8 mouse cellular contexts compared by ENCODE assay signal in the genomic region with DNA sequence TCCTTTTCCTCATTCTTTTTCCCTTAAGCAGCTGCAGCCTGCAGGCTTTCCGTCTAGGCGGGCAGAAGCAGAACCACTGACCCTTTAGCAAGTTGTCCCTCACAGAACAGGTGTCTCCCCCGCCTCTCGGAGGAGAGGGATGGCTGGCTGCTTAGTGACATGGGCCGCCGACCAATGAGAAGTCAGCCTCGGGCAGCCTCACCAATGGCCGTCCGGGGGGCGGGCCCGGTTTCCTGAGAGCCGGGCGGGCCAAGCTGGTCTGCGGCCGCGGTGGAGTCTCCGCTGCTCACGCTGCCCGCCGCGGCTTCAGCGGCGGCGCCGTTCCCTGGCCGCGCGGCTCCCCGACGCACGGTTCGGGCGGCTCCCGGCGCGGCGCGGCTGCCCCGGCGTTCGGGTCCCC. TPM values are rescaled to one million over a fixed set of nuclear protein-coding genes. Genes with fewer than 3 reads are reported as not detected.
DNase-seq lines count a peak whose midpoint lies in the region; ATAC-seq and TF ChIP-seq lines count a peak whose summit lies in the region.

Tspan33 (plus strand) TSS at position 270 of the 400 bp plus-strand sequence.

- H3K4me1 ChIP-seq in hindbrain, embryonic 11.5 days (replicated peaks; ENCODE audit: control insufficient read depth, insufficient read depth, low read length): no peaks in the 10 kb centered on the region
- no peaks in the 10 kb centered on the region for H3K4me1 ChIP-seq in lung, postnatal 0 days (ENCODE audit: insufficient read depth, low read depth, low read length)

- peak; percentile 98 for ATAC-seq in hindbrain, embryonic 11.5 days (ENCODE audit: low FRiP score)
- ATAC-seq in lung, postnatal 0 days: peak; percentile 100

- H3K4me2 ChIP-seq in hindbrain, embryonic 11.5 days (replicated peaks; ENCODE audit: low read depth, low read length): peak within 1 kb of the TSS; percentile 93
- H3K4me2 ChIP-seq in lung, postnatal 0 days (replicated peaks; ENCODE audit: low read depth, low read length): peak within 1 kb of the TSS; percentile 99

- DNase-seq in NIH3T3 (ENCODE audit: low read depth): peak; percentile 93
- DNase-seq in cerebellum, adult 9-11 months: peak; percentile 93
- DNase-seq in frontal cortex, adult 2 months (ENCODE audit: extremely low spot score in 1 of 2, low spot score in 1 of 2): peak; percentile 86 to 93
- peak; percentile 95 for DNase-seq in hindbrain, embryonic 11.5 days (ENCODE audit: low spot score)
- DNase-seq in layer of hippocampus, postnatal 10 days (ENCODE audit: low spot score in 2 of 2): peak; percentile 84 to 92
- DNase-seq in lung, postnatal 0 days (ENCODE audit: low spot score): peak; percentile 96
- peak; percentile 78 for DNase-seq in ovary, postnatal 10 days (ENCODE audit: low spot score)
- peak; percentile 75 for DNase-seq in thymus, postnatal 0 days (ENCODE audit: low spot score)

- no peak within 1 kb of the TSS for H3K27ac ChIP-seq in hindbrain, embryonic 11.5 days (ENCODE audit: low read depth, low read length)
- no peak within 1 kb of the TSS for H3K27ac ChIP-seq in lung, postnatal 0 days (ENCODE audit: low read length)

- H3K36me3 ChIP-seq in hindbrain, embryonic 11.5 days (ENCODE audit: control insufficient read depth, insufficient read depth, low read length): no peaks in the 10 kb centered on the region
- no peaks in the 10 kb centered on the region for H3K36me3 ChIP-seq in lung, postnatal 0 days (ENCODE audit: insufficient read depth, low read length)

- 0 out of 2 replicates have a peak, but pooled peaks cover 2% of the 10 kb centered on the region for H3K27me3 ChIP-seq in hindbrain, embryonic 11.5 days (ENCODE audit: control insufficient read depth, insufficient read depth, low read length)
- peaks cover 16% of the 10 kb centered on the region for H3K27me3 ChIP-seq in lung, postnatal 0 days (replicated peaks; ENCODE audit: insufficient read depth, low read length)

- no peaks in the 10 kb centered on the region for H3K9me3 ChIP-seq in hindbrain, embryonic 11.5 days (ENCODE audit: control insufficient read depth, low read length)
- H3K9me3 ChIP-seq in lung, postnatal 0 days (ENCODE audit: low read length): no peaks in the 10 kb centered on the region

- TF ChIP-seq CTCF in lung, postnatal 0 days (IDR thresholded peaks at IDR 0.05): no peak

- WGBS in hindbrain, embryonic 11.5 days: 0% methylated on average over 24 of the region's 41 CpGs
- under 1% methylated on average over 33 of the region's 41 CpGs for WGBS in lung, postnatal 0 days

- H3K9ac ChIP-seq in hindbrain, embryonic 11.5 days (ENCODE audit: low read depth, low read length): peak within 1 kb of the TSS; percentile 79
- H3K9ac ChIP-seq in lung, postnatal 0 days (replicated peaks; ENCODE audit: low read depth): peak within 1 kb of the TSS; percentile 32; the same call in 1 of the 2 replicates

- peak within 1 kb of the TSS; percentile 71 for H3K4me3 ChIP-seq in hindbrain, embryonic 11.5 days (ENCODE audit: low read depth, low read length)
- H3K4me3 ChIP-seq in lung, postnatal 0 days (ENCODE audit: low read depth, low read length): peak within 1 kb of the TSS; percentile 57

- no peak for TF ChIP-seq EP300 in lung, postnatal 0 days (IDR thresholded peaks at IDR 0.05)

RNA-seq across cellular contexts. Expression of gene Tspan33, which starts in this region (rescaled TPM):
- 26.6 and 28.7 TPM in 2 replicates for polyA plus RNA-seq in frontal cortex, adult 2 months (2012; rRNA removed)
- 5.7 and 6.1 TPM in 2 replicates for polyA plus RNA-seq in hindbrain, embryonic 11.5 days (2014; fragmentation: Nextera tagmentation; extraction: Ambion mirVana)
- 10 to 100 TPM; 22.0 to 23.0 TPM for total RNA-seq in layer of hippocampus, postnatal 10 days (2021)
- 3.9 and 4.0 TPM in 2 replicates for polyA plus RNA-seq in lung, postnatal 0 days (2015; fragmentation: Nextera tagmentation; extraction: Ambion mirVana)
- 1.7 and 2.8 TPM in 2 replicates for polyA plus RNA-seq in thymus, postnatal 0 days (2015; fragmentation: Nextera tagmentation; extraction: Ambion mirVana)
